Mouse (Mus musculus): Measurements from ENCODE around the gene Pml. TPM values are rescaled to one million over a fixed set of nuclear protein-coding genes. Genes with fewer than 3 reads are reported as not detected.
A peak's percentile ranks its signal among the peaks of the same experiment; 100 is the strongest.

Gene Pml
- polyA plus RNA-seq, 1 experiment from 2014 or later: 8.5 TPM

DNA sequence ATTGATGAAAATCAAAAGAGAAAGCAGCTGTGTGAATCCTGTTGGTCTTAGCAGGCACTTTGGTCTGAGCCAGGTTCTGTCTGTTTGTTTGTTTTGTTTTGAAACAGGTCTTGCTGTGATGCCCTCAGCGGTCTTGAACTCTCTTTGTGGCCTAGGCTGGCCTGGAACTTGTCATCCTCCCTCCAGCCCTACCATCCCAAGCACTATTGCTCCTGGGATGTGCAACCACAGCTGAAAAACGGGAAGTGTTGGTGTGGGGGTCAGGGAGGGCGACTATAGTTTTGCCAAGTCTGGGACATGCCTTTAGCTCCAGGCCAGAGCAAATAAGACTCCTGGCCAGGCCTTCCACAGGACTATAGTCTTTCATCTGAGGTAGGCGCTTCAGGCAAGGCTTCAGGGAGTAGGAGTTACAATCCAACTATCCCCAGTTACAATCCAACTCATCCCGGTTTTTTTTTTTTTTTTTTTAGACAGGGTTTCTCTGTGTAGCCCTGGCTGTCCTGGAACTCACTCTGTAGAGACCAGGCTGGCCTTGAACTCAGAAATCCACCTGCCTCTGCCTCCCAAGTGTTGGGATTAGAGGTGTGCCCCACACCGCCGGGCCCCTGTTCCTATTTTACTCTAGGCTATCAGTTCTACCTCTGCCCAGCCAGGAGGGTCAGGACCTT, 706 bp downstream of the Pml start:
- Histone ChIP-seq H3K27ac (ENCODE audit: low read depth) (peak overlapping the region; percentile 95), H3K9ac (replicated peaks) (peak overlapping the region; percentile 86), H3K4me3 (ENCODE audit: low read depth, low read length) (peak overlapping the region; percentile 80), H3K27me3 (ENCODE audit: insufficient read depth, low read length) (no peaks in the 10 kb centered on the region), H3K36me3 (replicated peaks; ENCODE audit: insufficient read depth, low read length) (peaks cover 10% of the 10 kb centered on the region), H3K9me3 (ENCODE audit: low read length) (no peaks in the 10 kb centered on the region), H3K4me2 (ENCODE audit: low read depth, low read length) (peak overlapping the region; percentile 84), H3K4me1 (ENCODE audit: insufficient read depth) (peaks cover 26% of the 10 kb centered on the region)
- 5% methylated on average over 7 of the region's 7 CpGs for WGBS (ENCODE audit: insufficient replicate concordance)
- TF ChIP-seq CTCF (IDR thresholded peaks at IDR 0.05; ENCODE audit: low read depth) (no peak), EP300 (IDR thresholded peaks at IDR 0.05; ENCODE audit: low read depth) (no peak)
- peak; percentile 42 for DNase-seq
- ATAC-seq: no peak

DNA sequence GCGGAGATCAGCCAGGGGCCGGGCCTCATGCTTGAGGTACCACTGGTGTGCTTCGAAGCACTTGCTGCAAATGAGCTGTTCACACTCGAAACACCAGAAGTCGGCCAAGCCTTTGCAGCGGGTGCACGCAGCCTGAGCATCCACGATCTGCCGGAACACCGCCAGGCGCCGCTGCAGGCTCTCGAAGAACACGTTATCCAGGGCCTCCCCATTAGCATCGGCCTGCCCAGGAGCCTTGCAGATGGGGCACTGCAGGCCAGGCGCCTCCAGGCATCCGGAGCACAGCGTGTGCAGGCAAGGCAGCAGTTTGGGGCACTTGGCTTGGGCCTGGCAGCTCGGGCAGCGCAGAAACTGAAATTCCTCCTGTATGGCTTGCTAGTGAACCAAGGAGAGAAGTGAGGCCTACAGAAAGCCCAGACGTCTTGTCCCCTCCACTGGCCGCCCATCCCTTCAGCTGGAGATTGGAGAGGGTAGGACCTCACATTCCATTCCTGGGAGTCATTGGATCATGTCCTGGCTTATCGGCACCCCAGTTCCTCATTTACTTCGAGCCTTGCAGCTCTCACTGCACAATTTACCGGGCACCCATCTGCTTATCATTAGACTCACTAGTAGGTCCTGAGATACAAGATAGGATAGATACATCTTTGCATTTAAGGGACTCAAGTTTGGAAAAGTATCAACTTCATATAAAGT, 2.4 kb downstream of the Pml start:
- ATAC-seq (peak; percentile 77), DNase-seq (peak; percentile 88)
- TF ChIP-seq EP300 (IDR thresholded peaks at IDR 0.05; ENCODE audit: low read depth) (no peak), CTCF (IDR thresholded peaks at IDR 0.05; ENCODE audit: low read depth) (peak; percentile 95)
- Histone ChIP-seq H3K36me3 (replicated peaks; ENCODE audit: insufficient read depth, low read length) (peaks cover 25% of the 10 kb centered on the region), H3K27ac (ENCODE audit: low read depth) (peak overlapping the region; percentile 74), H3K9ac (replicated peaks) (peak overlapping the region; percentile 86), H3K9me3 (ENCODE audit: low read length) (no peaks in the 10 kb centered on the region), H3K4me3 (ENCODE audit: low read depth, low read length) (peak overlapping the region; percentile 80), H3K4me2 (ENCODE audit: low read depth, low read length) (peak overlapping the region; percentile 84), H3K27me3 (ENCODE audit: insufficient read depth, low read length) (no peaks in the 10 kb centered on the region), H3K4me1 (ENCODE audit: insufficient read depth) (peaks cover 41% of the 10 kb centered on the region)
- whole genome bisulfite sequencing (ENCODE audit: insufficient replicate concordance): 12% methylated on average over 25 of the region's 25 CpGs

- peak overlapping the region; percentile 84 for H3K4me2 ChIP-seq (ENCODE audit: low read depth, low read length)
- DNase-seq (no peak), ATAC-seq (no peak)
- no peaks in the 10 kb centered on the region for H3K9me3 ChIP-seq (ENCODE audit: low read length)
- WGBS (ENCODE audit: insufficient replicate concordance): 26% methylated on average over 4 of the region's 4 CpGs
- H3K4me1 ChIP-seq (ENCODE audit: insufficient read depth): peaks cover 52% of the 10 kb centered on the region
- peak overlapping the region; percentile 56; the same call in 1 of the 2 replicates for H3K27ac ChIP-seq (ENCODE audit: low read depth)
- H3K9ac ChIP-seq (replicated peaks): peak overlapping the region; percentile 52
- no peaks in the 10 kb centered on the region for H3K27me3 ChIP-seq (ENCODE audit: insufficient read depth, low read length)
- peaks cover 27% of the 10 kb centered on the region for H3K36me3 ChIP-seq (replicated peaks; ENCODE audit: insufficient read depth, low read length)
- peak overlapping the region; percentile 80 for H3K4me3 ChIP-seq (ENCODE audit: low read depth, low read length)
- TF ChIP-seq EP300 (IDR thresholded peaks at IDR 0.05; ENCODE audit: low read depth) (peak; percentile 88), CTCF (IDR thresholded peaks at IDR 0.05; ENCODE audit: low read depth) (no peak)
Observed at GRCm38 (mm10) chr9:58246083-58246591, 3.4 kb downstream of the Pml start.

GRCm38 (mm10) chr9:58243696-58244095, 5.9 kb downstream of the Pml start:
- Histone ChIP-seq H3K9me3 (ENCODE audit: low read length) (no peaks in the 10 kb centered on the region), H3K27me3 (ENCODE audit: insufficient read depth, low read length) (no peaks in the 10 kb centered on the region), H3K36me3 (replicated peaks; ENCODE audit: insufficient read depth, low read length) (peaks cover 38% of the 10 kb centered on the region), H3K9ac (replicated peaks) (0 out of 2 replicates have a peak overlapping the region, but pooled peaks have one; percentile 4), H3K27ac (ENCODE audit: low read depth) (no peak overlapping the region), H3K4me3 (ENCODE audit: low read depth, low read length) (no peak overlapping the region), H3K4me2 (ENCODE audit: low read depth, low read length) (0 out of 2 replicates have a peak overlapping the region, but pooled peaks have one; percentile 35), H3K4me1 (ENCODE audit: insufficient read depth) (peaks cover 44% of the 10 kb centered on the region)
- WGBS (ENCODE audit: insufficient replicate concordance): 71% methylated on average over 6 of the region's 6 CpGs
- DNase-seq (no peak), ATAC-seq (no peak)
- TF ChIP-seq CTCF (IDR thresholded peaks at IDR 0.05; ENCODE audit: low read depth) (no peak), EP300 (IDR thresholded peaks at IDR 0.05; ENCODE audit: low read depth) (no peak)

DNA sequence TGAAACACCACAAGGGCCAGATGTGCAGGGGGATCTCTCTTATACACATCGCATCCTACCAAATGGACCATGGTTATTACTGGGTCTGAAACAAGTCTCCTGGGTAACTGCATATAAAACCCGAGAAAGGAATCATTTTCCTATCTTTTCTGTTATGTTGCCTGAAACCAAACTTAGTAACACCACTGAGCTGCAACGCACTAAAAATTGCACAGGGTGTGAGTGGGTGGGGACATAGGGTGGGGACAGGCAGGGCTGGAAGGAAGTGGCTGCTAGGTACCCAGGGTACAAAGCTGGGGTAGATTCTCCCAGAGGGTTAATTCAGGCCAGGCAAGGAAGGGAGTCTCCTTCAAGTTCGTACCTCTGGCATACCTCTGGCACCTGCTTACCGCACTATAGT, 6.9 kb downstream of the Pml start:
- Histone ChIP-seq H3K4me3 (ENCODE audit: low read depth, low read length) (no peak overlapping the region), H3K9me3 (ENCODE audit: low read length) (no peaks in the 10 kb centered on the region), H3K27me3 (ENCODE audit: insufficient read depth, low read length) (no peaks in the 10 kb centered on the region), H3K36me3 (replicated peaks; ENCODE audit: insufficient read depth, low read length) (peaks cover 38% of the 10 kb centered on the region), H3K9ac (replicated peaks) (0 out of 2 replicates have a peak overlapping the region, but pooled peaks have one; percentile 17), H3K27ac (ENCODE audit: low read depth) (peak overlapping the region; percentile 17; the same call in 1 of the 2 replicates), H3K4me1 (ENCODE audit: insufficient read depth) (peaks cover 41% of the 10 kb centered on the region), H3K4me2 (ENCODE audit: low read depth, low read length) (peak overlapping the region; percentile 44)
- ATAC-seq: no peak
- 61% methylated on average over 5 of the region's 5 CpGs for WGBS (ENCODE audit: insufficient replicate concordance)
- no peak for DNase-seq
- TF ChIP-seq EP300 (IDR thresholded peaks at IDR 0.05; ENCODE audit: low read depth): no peak
- TF ChIP-seq CTCF (IDR thresholded peaks at IDR 0.05; ENCODE audit: low read depth): no peak
